Comparison of ENCODE assay signal across 20 mouse cellular contexts in genomic region chr11:111326915-111327314, GRCm38 (mm10).
DNase-seq lines count a peak whose midpoint lies in the region; ATAC-seq lines count a peak whose summit lies in the region.
"Had no signal": no experiment of that assay in that cellular context is flagged by ENCODE, and none has a peak within 500 bp of the region (broad histone marks: within the 10 kb centered on the region; RNA-seq: fewer than 3 reads in every experiment).

No protein-coding gene starts in this region.

- peak; percentile 56; the same call in 1 of the 2 replicates for ATAC-seq in common myeloid progenitor, adult 5-6 weeks (replicated peaks; ENCODE audit: low read depth, poor library complexity, severe bottlenecking)
- ATAC-seq in megakaryocyte, adult 5-6 weeks (ENCODE audit: poor library complexity, severe bottlenecking): peak; percentile 83
- ATAC-seq: activated CD4-positive, CD25-positive, alpha-beta regulatory T cell, adult 4 months; forebrain, embryonic 13.5 days; forebrain, embryonic 15.5 days; forebrain, postnatal 0 days; Patski had no signal

- DNase-seq in layer of hippocampus, adult 9-11 months: peak; percentile 10
- DNase-seq in layer of hippocampus, postnatal 14 days (ENCODE audit: low spot score in 2 of 2): no peak
- no peak for DNase-seq in adrenal gland, postnatal 36 days
- DNase-seq in spleen, postnatal 14 days (ENCODE audit: low spot score in 2 of 2): no peak
- no peak for DNase-seq in adrenal gland, postnatal 10 days
- DNase-seq: adrenal gland, adult 8-10 months; adrenal gland, postnatal 25 days; cerebellum, adult 11-12 months; cerebellum, adult 2 months; cerebellum, adult 9-10 months; cerebellum, postnatal 10 days; cerebellum, postnatal 25 days; embryo, embryonic 11 days; forebrain, postnatal 0 days had no signal
